Mouse (Mus musculus) MN1 (cell line): ENCODE results near the gene Lag3.
A peak's percentile ranks its signal among the peaks of the same experiment; 100 is the strongest.

ENCODE experiments used
- DNase-seq: peaks from one replicate; pipeline ENCODE4 v3.0.0-alpha.2; 2016; ENCODE audit warnings: low spot score

Gene Lag3

DNA sequence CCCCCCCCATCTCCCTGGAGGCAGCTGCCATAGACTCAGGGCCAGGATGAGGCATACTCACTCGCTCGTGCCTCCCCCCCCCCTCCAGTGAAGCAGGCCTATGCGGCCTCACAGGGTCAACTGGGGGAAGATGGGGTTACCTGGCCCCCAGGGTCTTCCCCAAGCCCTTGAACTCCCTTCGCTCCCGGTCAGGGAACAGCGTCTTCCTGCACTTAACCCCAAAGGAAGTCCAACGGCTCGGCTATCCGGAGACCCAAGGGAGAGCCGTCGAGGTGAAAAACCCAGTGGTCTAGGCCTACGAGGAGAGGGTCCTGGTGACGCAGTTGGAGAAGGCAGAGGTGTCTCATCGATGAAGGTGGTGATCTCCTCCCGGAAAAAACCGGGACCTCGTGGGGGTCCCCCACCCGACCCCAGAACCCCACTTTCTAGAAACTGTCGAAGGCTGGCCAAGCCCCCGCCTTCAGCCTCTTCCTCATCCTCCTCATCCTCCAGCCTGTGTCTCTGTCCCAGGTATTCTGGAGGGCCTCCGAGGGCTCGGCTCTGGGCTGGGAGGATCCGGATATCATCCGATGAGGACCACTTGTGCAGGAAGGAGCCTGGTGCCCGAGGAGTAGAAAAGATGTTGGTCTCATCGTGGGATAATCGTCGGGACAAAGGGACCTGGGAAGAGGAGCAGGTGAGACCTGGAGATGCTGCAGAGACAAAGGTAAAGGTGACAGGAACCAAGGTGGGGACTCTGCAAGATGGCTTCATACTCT lies 52.8 kb downstream of the Lag3 start:
- no peak for DNase-seq

DNA sequence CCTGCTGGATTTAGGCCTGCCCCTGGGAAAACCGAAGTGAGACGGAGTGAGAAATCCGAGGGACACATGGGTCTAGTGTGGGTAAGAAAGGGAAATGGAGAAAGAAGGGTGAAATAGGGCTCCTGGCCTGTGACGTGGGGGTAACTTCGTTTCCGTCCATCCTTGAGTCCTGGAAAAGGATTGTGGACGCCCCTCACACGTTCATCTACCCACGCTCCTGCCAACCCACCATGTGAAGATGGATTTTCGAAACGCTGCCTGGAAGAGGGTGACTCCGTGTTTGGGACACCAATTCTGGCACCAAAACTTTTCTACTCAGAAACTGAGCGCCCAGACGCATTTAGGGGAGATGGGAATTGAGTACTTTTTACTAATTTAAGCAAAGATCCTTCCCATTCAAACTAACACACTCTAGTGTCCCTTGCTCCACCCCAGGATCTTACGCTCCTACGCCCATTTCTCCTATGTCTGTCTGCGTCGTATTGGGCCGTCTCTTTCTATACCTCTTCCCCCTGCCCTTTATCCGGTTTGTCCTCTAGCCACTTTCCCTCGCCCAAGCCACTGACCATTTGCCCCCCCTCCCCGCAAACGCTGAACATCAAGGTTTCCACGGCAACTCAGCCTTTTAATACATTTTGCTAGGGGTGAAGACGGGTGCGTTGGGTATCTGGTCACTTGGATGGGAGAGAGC lies 53.5 kb downstream of the Lag3 start:
- DNase-seq: no peak

GRCm38 (mm10) chr6:124856916-124857839 lies 54.3 kb downstream of the Lag3 start, which contains the start of gene P3h3:
P3h3 (minus strand) TSS chr6:124857752.
- DNase-seq: peak; percentile 89

DNA sequence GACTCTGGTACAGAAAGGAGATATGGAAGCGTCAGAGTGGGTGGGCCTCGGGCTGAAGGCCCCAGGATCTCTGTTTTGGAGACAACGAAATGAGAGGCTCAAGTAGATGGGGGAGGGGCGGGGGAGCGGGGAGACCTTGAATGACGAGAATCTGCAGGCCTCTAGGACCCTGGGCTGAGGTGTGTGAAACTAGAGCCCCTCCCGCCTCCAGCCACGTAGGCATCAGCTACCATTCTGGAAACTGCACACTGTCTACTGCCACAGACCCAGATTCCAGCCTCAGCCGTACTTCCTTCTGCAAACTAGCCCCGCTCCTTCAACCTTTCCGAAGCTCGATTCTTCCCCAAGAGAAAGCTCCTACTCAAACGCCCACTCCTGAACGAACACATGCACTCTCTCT lies 55.2 kb downstream of the Lag3 start:
- DNase-seq: no peak

DNA sequence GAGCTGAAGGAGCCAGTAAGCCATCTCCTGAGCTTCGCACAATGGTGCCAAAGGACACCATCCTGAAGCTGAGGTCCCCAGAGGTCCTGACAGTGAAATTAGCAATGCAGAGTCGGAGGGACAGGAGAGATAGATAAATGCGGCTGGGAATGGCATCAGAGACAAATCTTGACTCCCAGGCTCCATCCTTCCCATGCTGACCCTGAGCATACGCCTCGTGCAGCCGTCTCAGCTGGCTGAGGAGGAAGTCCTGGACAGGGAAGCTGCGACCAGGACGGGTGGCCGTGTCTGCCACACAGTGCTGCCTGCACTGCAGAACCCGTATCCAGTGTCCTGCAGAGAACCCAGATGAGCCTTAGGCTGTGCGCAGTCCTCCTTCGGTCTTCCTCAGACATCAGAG lies 56.9 kb downstream of the Lag3 start:
- no peak for DNase-seq
